Comparison of ENCODE assay signal across 10 mouse cellular contexts in the genomic region with DNA sequence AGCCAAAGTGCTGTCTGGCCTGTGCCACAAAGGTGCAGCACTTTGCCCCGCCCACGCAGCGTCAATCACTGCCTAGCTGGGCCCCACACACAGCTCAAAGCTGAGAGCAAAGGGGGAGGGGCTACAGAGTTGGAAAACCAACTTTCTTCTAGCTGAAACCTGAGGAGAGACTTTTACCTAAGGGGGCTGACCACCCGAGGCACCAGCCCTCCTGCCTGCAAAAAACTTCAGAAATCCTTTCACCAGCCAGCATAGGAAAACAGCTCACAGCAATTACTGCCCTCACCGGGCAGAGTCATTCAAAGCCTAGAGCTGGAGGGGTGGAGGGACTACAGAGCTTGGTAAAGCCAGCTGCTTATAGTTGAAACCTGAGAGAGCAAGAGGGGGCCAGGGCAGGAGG.
DNase-seq lines count a peak whose midpoint lies in the region; ATAC-seq lines count a peak whose summit lies in the region.
"Had no signal": no experiment of that assay in that cellular context is flagged by ENCODE, and none has a peak within 500 bp of the region (broad histone marks: within the 10 kb centered on the region; RNA-seq: fewer than 3 reads in every experiment).

No protein-coding gene starts in this region.

- H3K27me3 ChIP-seq in forebrain, embryonic 12.5 days: no peaks in the 10 kb centered on the region
- H3K27me3 ChIP-seq in forebrain, embryonic 15.5 days: no peaks in the 10 kb centered on the region
- no peaks in the 10 kb centered on the region for H3K27me3 ChIP-seq in midbrain, embryonic 14.5 days (ENCODE audit: control insufficient read depth, insufficient read depth, low read length)
- H3K27me3 ChIP-seq in midbrain, embryonic 16.5 days (ENCODE audit: control insufficient read depth, insufficient read depth, low read depth, low read length): no peaks in the 10 kb centered on the region
- no peaks in the 10 kb centered on the region for H3K27me3 ChIP-seq in kidney, embryonic 16.5 days (ENCODE audit: insufficient read depth, low read length)
- no peaks in the 10 kb centered on the region for H3K27me3 ChIP-seq in stomach, embryonic 16.5 days (ENCODE audit: control insufficient read depth, insufficient read depth, low read length)

- no peaks in the 10 kb centered on the region for H3K36me3 ChIP-seq in forebrain, embryonic 12.5 days (replicated peaks)
- no peaks in the 10 kb centered on the region for H3K36me3 ChIP-seq in forebrain, embryonic 15.5 days
- H3K36me3 ChIP-seq in midbrain, embryonic 14.5 days (ENCODE audit: control insufficient read depth, insufficient read depth, low read length): no peaks in the 10 kb centered on the region
- no peaks in the 10 kb centered on the region for H3K36me3 ChIP-seq in midbrain, embryonic 16.5 days (ENCODE audit: control insufficient read depth, insufficient read depth, low read length)
- no peaks in the 10 kb centered on the region for H3K36me3 ChIP-seq in kidney, embryonic 16.5 days (ENCODE audit: insufficient read depth, low read length)
- no peaks in the 10 kb centered on the region for H3K36me3 ChIP-seq in stomach, embryonic 16.5 days (ENCODE audit: control insufficient read depth, insufficient read depth, low read length)

- H3K27ac ChIP-seq in forebrain, embryonic 12.5 days: no peak overlapping the region
- H3K27ac ChIP-seq in forebrain, embryonic 15.5 days (replicated peaks): no peak overlapping the region
- no peak overlapping the region for H3K27ac ChIP-seq in midbrain, embryonic 14.5 days (replicated peaks; ENCODE audit: low read depth, low read length)
- H3K27ac ChIP-seq in midbrain, embryonic 16.5 days (ENCODE audit: low read length): no peak overlapping the region
- H3K27ac ChIP-seq in kidney, embryonic 16.5 days (ENCODE audit: low read length): no peak overlapping the region
- no peak overlapping the region for H3K27ac ChIP-seq in stomach, embryonic 16.5 days (ENCODE audit: low read length)

- H3K9me3 ChIP-seq in forebrain, embryonic 12.5 days: no peaks in the 10 kb centered on the region
- H3K9me3 ChIP-seq in forebrain, embryonic 15.5 days: no peaks in the 10 kb centered on the region
- no peaks in the 10 kb centered on the region for H3K9me3 ChIP-seq in midbrain, embryonic 14.5 days (ENCODE audit: control insufficient read depth, low read length)
- H3K9me3 ChIP-seq in midbrain, embryonic 16.5 days (replicated peaks; ENCODE audit: control insufficient read depth, low read length, poor library complexity, severe bottlenecking): no peaks in the 10 kb centered on the region
- no peaks in the 10 kb centered on the region for H3K9me3 ChIP-seq in kidney, embryonic 16.5 days (ENCODE audit: low read length)
- no peaks in the 10 kb centered on the region for H3K9me3 ChIP-seq in stomach, embryonic 16.5 days (replicated peaks; ENCODE audit: control insufficient read depth, low read length)

- peak; percentile 0 for DNase-seq in midbrain, embryonic 14.5 days
- no peak for DNase-seq in frontal cortex, postnatal 36 days (ENCODE audit: low spot score in 2 of 2)
- DNase-seq in thymus, postnatal 10 days (ENCODE audit: low spot score in 2 of 2): no peak
- DNase-seq: lung, postnatal 36 days had no signal

- no peak overlapping the region for H3K4me3 ChIP-seq in forebrain, embryonic 12.5 days (replicated peaks)
- H3K4me3 ChIP-seq in forebrain, embryonic 15.5 days: no peak overlapping the region
- no peak overlapping the region for H3K4me3 ChIP-seq in midbrain, embryonic 14.5 days (replicated peaks; ENCODE audit: low read depth, low read length)
- H3K4me3 ChIP-seq in midbrain, embryonic 16.5 days (ENCODE audit: low read depth, low read length): no peak overlapping the region
- no peak overlapping the region for H3K4me3 ChIP-seq in kidney, embryonic 16.5 days (ENCODE audit: low read length)
- no peak overlapping the region for H3K4me3 ChIP-seq in stomach, embryonic 16.5 days (replicated peaks; ENCODE audit: low read length)

- no peaks in the 10 kb centered on the region for H3K4me1 ChIP-seq in forebrain, embryonic 12.5 days
- no peaks in the 10 kb centered on the region for H3K4me1 ChIP-seq in forebrain, embryonic 15.5 days
- H3K4me1 ChIP-seq in midbrain, embryonic 14.5 days (ENCODE audit: control insufficient read depth, insufficient read depth, low read length): no peaks in the 10 kb centered on the region
- no peaks in the 10 kb centered on the region for H3K4me1 ChIP-seq in midbrain, embryonic 16.5 days (ENCODE audit: control insufficient read depth, insufficient read depth, low read length)
- H3K4me1 ChIP-seq in kidney, embryonic 16.5 days (ENCODE audit: insufficient read depth, low read length): no peaks in the 10 kb centered on the region
- no peaks in the 10 kb centered on the region for H3K4me1 ChIP-seq in stomach, embryonic 16.5 days (ENCODE audit: control insufficient read depth, insufficient read depth, low read length)

- peak; percentile 33; the same call in 1 of the 2 replicates for ATAC-seq in forebrain, embryonic 12.5 days (ENCODE audit: low FRiP score)
- ATAC-seq in forebrain, embryonic 15.5 days (replicated peaks): no peak
- ATAC-seq in midbrain, embryonic 14.5 days (ENCODE audit: low FRiP score, low TSS enrichment): no peak
- no peak for ATAC-seq in midbrain, embryonic 16.5 days
- peak; percentile 96 for ATAC-seq in kidney, embryonic 16.5 days (ENCODE audit: low FRiP score, low TSS enrichment)
- ATAC-seq in stomach, embryonic 16.5 days (ENCODE audit: insufficient read depth, low FRiP score): peak; percentile 40; the same call in 1 of the 2 replicates

- H3K9ac ChIP-seq in forebrain, embryonic 12.5 days: no peak overlapping the region
- no peak overlapping the region for H3K9ac ChIP-seq in forebrain, embryonic 15.5 days (replicated peaks)
- H3K9ac ChIP-seq in midbrain, embryonic 14.5 days (replicated peaks; ENCODE audit: low read length): no peak overlapping the region
- no peak overlapping the region for H3K9ac ChIP-seq in midbrain, embryonic 16.5 days (ENCODE audit: low read depth, low read length)
- no peak overlapping the region for H3K9ac ChIP-seq in kidney, embryonic 16.5 days (replicated peaks; ENCODE audit: low read length)
- H3K9ac ChIP-seq in stomach, embryonic 16.5 days (ENCODE audit: low read length): no peak overlapping the region

- WGBS in forebrain, embryonic 12.5 days: 42% methylated on average over 5 of the region's 5 CpGs
- WGBS in forebrain, embryonic 15.5 days: 33% methylated on average over 5 of the region's 5 CpGs
- 38% methylated on average over 5 of the region's 5 CpGs for WGBS in midbrain, embryonic 14.5 days
- 26% methylated on average over 5 of the region's 5 CpGs for WGBS in midbrain, embryonic 16.5 days
- 26% methylated on average over 5 of the region's 5 CpGs for WGBS in kidney, embryonic 16.5 days
- 34% methylated on average over 5 of the region's 5 CpGs for WGBS in stomach, embryonic 16.5 days

- no peak overlapping the region for H3K4me2 ChIP-seq in forebrain, embryonic 12.5 days
- no peak overlapping the region for H3K4me2 ChIP-seq in forebrain, embryonic 15.5 days (replicated peaks)
- H3K4me2 ChIP-seq in midbrain, embryonic 14.5 days (ENCODE audit: low read length): no peak overlapping the region
- H3K4me2 ChIP-seq in midbrain, embryonic 16.5 days (ENCODE audit: low read length): no peak overlapping the region
- peak overlapping the region; percentile 7; the same call in 1 of the 2 replicates for H3K4me2 ChIP-seq in kidney, embryonic 16.5 days (replicated peaks; ENCODE audit: low read depth, low read length)
- 0 out of 2 replicates have a peak overlapping the region, but pooled peaks have one; percentile 19 for H3K4me2 ChIP-seq in stomach, embryonic 16.5 days (ENCODE audit: low read depth, low read length)
- H3K4me2 ChIP-seq: heart, embryonic 11.5 days had no signal

Comparison
In these comparisons a context has a peak if more than half of its experiments do, and no peak if none do; other contexts are left out.
1. ATAC-seq: peak in forebrain, embryonic 12.5 days (single experiment), kidney, embryonic 16.5 days (single experiment) and stomach, embryonic 16.5 days (single experiment); none in forebrain, embryonic 15.5 days (single experiment), midbrain, embryonic 14.5 days (single experiment) and midbrain, embryonic 16.5 days (single experiment).
2. H3K4me2 ChIP-seq: peak in kidney, embryonic 16.5 days (single experiment) and stomach, embryonic 16.5 days (single experiment); none in forebrain, embryonic 12.5 days (single experiment), forebrain, embryonic 15.5 days (single experiment), midbrain, embryonic 14.5 days (single experiment) and midbrain, embryonic 16.5 days (single experiment).